Mouse (Mus musculus): ENCODE data around the gene Senp1.

DNA sequence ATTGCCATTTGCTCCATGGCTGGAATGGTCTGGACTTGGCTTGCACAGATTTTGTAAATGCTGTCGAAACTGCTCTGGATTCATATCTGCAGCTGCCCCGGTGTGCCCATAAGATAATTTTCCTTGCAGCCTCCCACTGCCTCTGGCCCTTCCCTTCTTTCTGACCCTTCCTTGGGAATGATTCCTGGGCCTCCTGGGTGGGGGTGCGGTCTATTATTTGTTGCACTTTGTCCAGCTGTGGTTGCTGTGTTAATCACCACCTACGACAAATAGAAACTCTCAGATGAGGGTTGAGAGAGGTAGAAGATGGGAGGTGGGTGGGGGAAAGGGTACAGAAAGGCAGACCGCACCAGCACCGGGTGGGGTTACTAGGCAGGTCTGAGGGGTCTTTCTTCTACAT, 13.7 kb upstream of the Senp1 start:
- TF ChIP-seq CTCF (IDR thresholded peaks at IDR 0.05; ENCODE audit: borderline replicate concordance, control insufficient read depth, extremely low read depth, insufficient read depth, low read length, poor library complexity): no peak
- no peak for TF ChIP-seq POLR2A (IDR thresholded peaks at IDR 0.05; ENCODE audit: control insufficient read depth, extremely low read depth, insufficient read depth, low read length, poor library complexity)

Data from thymus, adult 2 months (tissue).